Mouse (Mus musculus) limb, embryonic 13.5 days (tissue): Measurements from ENCODE around the gene Plekho2. TPM values are rescaled to one million over a fixed set of nuclear protein-coding genes. Genes with fewer than 3 reads are reported as not detected.

Experiments
- ATAC-seq: fragments of 200-750 bp; cut with Nextera tagmentation; 2 replicates; pipeline ENCODE4 v1.8.0; 2017; ENCODE audit warnings: low read depth, moderate number of reproducible peaks, moderate TSS enrichment; ENCODE audit not compliant: low FRiP score
- H3K27ac ChIP-seq: fragments of 300-500 bp; sonication (generic); 2 replicates; pipeline ENCODE4 v1.5.1; 2015; ENCODE audit warnings: inconsistent platforms, mild to moderate bottlenecking, moderate library complexity
- H3K27me3 ChIP-seq: fragments of 300-500 bp; sonication (generic); 2 replicates; pipeline ENCODE4 v1.6.1; 2015; ENCODE audit warnings: mild to moderate bottlenecking, inconsistent platforms
- H3K36me3 ChIP-seq: fragments of 300-500 bp; sonication (generic); 2 replicates; pipeline ENCODE4 v1.6.1; 2015; ENCODE audit warnings: inconsistent platforms, mild to moderate bottlenecking, moderate library complexity
- H3K4me1 ChIP-seq: fragments of 300-500 bp; sonication (generic); 2 replicates; pipeline ENCODE4 v1.6.1; 2015; ENCODE audit warnings: inconsistent platforms
- H3K4me2 ChIP-seq: fragments of 300-500 bp; sonication (generic); replicated peaks from 2 replicates; pipeline ENCODE4 v1.6.1; 2015; ENCODE audit warnings: inconsistent platforms, mild to moderate bottlenecking, moderate library complexity
- H3K4me3 ChIP-seq: fragments of 300-500 bp; sonication (generic); 2 replicates; pipeline ENCODE4 v1.5.1; 2015; ENCODE audit warnings: moderate library complexity, mild to moderate bottlenecking, inconsistent platforms
- H3K9ac ChIP-seq: fragments of 300-500 bp; sonication (generic); 2 replicates; pipeline ENCODE4 v1.6.1; 2015; ENCODE audit warnings: mild to moderate bottlenecking, inconsistent platforms
- H3K9me3 ChIP-seq: fragments of 300-500 bp; sonication (generic); 2 replicates; pipeline ENCODE4 v1.6.1; 2016; ENCODE audit warnings: inconsistent platforms
- WGBS: fragments of 180-500 bp; shearing (Covaris S2); methylation state at CpG from one replicate; pipeline ENCODE4 v1.1.7; 2015; 5-methylcytosine and 5-hydroxymethylcytosine counted together
- polyA plus RNA-seq: library from polyadenylated mRNA; unstranded; fragments of >200 nt; fragmentation: Nextera tagmentation; extraction: Ambion mirVana; gene quantifications from 2 replicates; pipeline ENCODE4 v1.2.1, GENCODE M21; 2015

Plekho2 gene
- polyA plus RNA-seq, 1 experiment from 2014 or later: 16.2 TPM

DNA sequence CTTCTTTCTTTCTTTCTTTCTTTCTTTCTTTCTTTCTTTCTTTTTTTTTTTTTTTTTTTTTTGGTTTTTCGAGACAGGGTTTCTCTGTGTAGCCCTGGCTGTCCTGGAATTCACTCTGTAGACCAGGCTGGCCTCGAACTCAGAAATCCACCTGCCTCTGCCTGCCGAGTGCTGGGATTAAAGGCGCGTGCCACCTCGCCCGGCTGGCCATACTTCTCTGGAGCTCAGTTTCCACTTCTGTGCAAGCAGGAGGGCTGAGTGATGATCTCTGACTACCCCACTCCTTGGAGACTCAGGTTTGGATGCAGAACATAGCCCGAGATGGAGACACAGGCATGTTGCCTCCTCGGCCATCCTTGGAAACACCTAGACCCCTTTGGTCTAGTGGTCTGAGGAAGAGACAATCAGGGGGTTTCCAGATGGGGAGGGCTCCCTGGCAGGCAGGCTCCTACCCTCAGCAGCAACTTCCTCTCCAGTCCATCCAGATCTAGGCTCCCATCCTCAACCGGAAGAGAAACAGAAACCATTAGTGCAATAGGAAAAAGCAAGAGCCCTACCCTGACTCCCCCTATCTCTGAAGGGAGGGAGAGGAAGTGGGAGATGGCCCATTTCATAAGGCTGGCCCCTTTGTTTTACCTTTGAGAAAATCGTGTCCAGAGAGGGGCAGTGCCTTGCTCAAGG is 43.9 kb downstream of the Plekho2 start:
- WGBS: 85% methylated on average over 10 of the region's 11 CpGs
- Histone ChIP-seq H3K27ac (no peak overlapping the region), H3K9me3 (no peaks in the 10 kb centered on the region), H3K4me3 (no peak overlapping the region), H3K4me1 (no peaks in the 10 kb centered on the region), H3K4me2 (no peak overlapping the region), H3K9ac (no peak overlapping the region), H3K27me3 (no peaks in the 10 kb centered on the region), H3K36me3 (no peaks in the 10 kb centered on the region)
- no peak for ATAC-seq

DNA sequence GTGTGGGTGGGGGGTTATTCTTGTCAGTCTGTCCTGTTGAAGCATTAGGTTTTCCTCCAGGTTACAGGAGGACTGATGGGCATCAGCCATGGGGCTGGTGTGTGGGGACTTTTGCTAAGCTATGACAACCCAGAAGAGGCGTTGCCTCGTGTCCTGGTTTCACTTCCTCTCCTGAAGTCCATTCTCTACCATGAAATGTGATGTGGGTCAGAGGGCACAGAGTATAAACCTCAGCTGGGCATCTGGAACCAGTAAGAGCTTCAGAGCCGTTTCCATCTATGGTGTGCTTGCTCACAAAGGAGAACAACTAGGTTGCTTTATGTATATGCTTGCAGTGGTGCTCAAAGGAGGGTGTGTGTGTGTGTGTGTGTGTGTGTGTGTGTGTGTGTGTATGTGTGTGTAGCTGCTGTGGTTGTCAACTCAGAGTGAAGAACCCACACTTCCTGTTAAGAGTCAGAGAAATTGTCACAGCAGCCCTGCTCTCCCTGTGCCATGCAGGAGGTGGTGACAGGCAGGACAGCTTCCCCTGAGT is 44.6 kb downstream of the Plekho2 start:
- ATAC-seq: no peak
- H3K27ac ChIP-seq: no peak overlapping the region
- H3K4me1 ChIP-seq: no peaks in the 10 kb centered on the region
- no peak overlapping the region for H3K9ac ChIP-seq
- 39% methylated on average over 3 of the region's 3 CpGs for WGBS
- no peaks in the 10 kb centered on the region for H3K27me3 ChIP-seq
- no peaks in the 10 kb centered on the region for H3K9me3 ChIP-seq
- no peak overlapping the region for H3K4me3 ChIP-seq
- H3K36me3 ChIP-seq: no peaks in the 10 kb centered on the region
- no peak overlapping the region for H3K4me2 ChIP-seq

DNA sequence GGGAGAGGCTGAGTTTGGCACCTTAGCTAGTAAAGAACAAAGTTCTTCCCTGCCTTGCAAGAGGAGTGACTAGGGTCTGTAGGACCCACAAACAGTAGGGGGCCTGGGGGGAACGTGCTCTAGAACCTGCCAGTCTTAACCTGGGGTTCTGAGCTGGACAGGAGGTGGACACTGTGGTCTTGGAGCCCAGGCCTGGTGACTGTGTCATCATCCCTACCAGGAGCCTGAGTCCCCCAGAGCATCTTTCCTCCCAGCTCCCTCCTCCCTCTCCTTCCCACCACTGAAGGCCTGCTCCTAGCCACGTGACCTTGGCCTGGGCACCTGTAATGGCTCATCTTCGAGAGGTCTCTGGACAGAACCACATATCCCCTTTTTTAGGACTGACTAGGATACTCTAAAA is 45.7 kb downstream of the Plekho2 start:
- ATAC-seq: no peak
- Histone ChIP-seq H3K4me2 (no peak overlapping the region), H3K36me3 (no peaks in the 10 kb centered on the region), H3K4me3 (no peak overlapping the region), H3K9ac (no peak overlapping the region), H3K4me1 (no peaks in the 10 kb centered on the region), H3K9me3 (no peaks in the 10 kb centered on the region), H3K27me3 (no peaks in the 10 kb centered on the region), H3K27ac (no peak overlapping the region)
- WGBS: 73% methylated on average over 3 of the region's 3 CpGs

DNA sequence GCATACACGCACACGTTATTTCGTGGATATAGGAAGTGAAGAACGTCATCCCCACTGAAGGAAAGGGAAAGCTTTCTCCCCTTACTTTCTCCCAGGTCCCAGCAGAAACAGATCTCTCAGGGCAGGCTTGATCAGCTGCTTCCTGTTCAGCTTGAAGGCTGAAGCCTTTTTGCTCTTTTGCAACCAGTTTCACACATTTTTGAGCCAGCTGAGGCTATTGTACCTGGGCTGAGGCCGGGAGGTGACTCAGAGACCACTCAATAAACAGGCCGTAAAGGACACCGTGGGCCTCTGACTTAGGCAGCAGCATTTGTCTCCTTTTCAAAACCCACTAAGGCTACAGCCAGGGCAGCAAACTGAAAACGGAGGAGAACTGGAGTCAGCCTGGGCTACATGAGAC is 46.9 kb downstream of the Plekho2 start:
- WGBS: 49% methylated on average over 8 of the region's 8 CpGs
- no peak overlapping the region for H3K27ac ChIP-seq
- no peaks in the 10 kb centered on the region for H3K9me3 ChIP-seq
- H3K27me3 ChIP-seq: no peaks in the 10 kb centered on the region
- H3K4me2 ChIP-seq: no peak overlapping the region
- H3K36me3 ChIP-seq: no peaks in the 10 kb centered on the region
- H3K4me3 ChIP-seq: no peak overlapping the region
- ATAC-seq: no peak
- H3K4me1 ChIP-seq: no peaks in the 10 kb centered on the region
- no peak overlapping the region for H3K9ac ChIP-seq

DNA sequence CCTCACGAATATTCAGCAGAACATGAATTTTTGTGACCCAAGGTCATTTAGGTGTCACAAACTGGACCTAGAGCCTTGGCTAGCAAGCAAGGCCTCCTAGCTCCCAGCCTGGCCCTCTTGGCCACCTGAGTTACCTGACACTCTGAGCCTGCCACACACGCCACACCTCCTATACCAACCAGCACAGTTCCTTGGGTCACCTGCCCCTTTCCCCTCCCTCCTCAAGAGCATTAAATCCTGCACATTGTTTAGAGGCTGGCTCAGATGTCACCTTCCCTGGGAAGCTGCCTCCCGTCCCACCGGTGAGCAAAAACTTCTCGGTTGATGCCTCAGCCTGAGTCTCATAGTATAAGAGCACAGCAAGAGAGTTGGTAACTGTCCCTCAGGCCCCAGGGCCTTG is 48.6 kb downstream of the Plekho2 start:
- WGBS: 71% methylated on average over 5 of the region's 5 CpGs
- no peak for ATAC-seq
- H3K27ac ChIP-seq: no peak overlapping the region

DNA sequence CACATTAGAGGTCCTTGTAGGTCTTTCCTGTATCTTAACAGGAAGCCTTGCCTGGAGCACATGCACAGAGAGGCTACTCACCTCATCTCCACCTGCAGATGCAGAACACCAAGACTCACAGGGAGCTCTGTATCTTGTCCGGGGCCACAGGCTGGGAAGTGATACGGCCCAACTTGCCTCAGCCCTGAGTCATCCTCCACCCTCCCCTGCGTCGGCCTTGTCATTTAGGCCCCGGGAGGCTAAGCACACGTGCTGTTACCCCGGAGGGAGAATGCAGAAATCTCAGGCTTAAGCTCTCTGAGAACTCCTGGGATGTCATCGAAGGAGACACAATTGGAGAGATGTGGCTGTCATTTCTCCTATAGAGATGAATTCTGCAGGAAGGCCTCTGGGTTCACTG is 50.2 kb downstream of the Plekho2 start:
- Histone ChIP-seq H3K4me1 (no peaks in the 10 kb centered on the region), H3K27ac (no peak overlapping the region), H3K4me2 (no peak overlapping the region), H3K9me3 (no peaks in the 10 kb centered on the region), H3K9ac (no peak overlapping the region), H3K36me3 (no peaks in the 10 kb centered on the region), H3K4me3 (no peak overlapping the region), H3K27me3 (no peaks in the 10 kb centered on the region)
- no peak for ATAC-seq
- WGBS: 66% methylated on average over 8 of the region's 8 CpGs

More for the DNA sequence above, 48.6 kb downstream of the Plekho2 start:
- Histone ChIP-seq H3K4me3 (no peak overlapping the region), H3K4me1 (no peaks in the 10 kb centered on the region), H3K36me3 (no peaks in the 10 kb centered on the region), H3K9me3 (no peaks in the 10 kb centered on the region), H3K9ac (no peak overlapping the region), H3K27me3 (no peaks in the 10 kb centered on the region), H3K4me2 (no peak overlapping the region)

DNA sequence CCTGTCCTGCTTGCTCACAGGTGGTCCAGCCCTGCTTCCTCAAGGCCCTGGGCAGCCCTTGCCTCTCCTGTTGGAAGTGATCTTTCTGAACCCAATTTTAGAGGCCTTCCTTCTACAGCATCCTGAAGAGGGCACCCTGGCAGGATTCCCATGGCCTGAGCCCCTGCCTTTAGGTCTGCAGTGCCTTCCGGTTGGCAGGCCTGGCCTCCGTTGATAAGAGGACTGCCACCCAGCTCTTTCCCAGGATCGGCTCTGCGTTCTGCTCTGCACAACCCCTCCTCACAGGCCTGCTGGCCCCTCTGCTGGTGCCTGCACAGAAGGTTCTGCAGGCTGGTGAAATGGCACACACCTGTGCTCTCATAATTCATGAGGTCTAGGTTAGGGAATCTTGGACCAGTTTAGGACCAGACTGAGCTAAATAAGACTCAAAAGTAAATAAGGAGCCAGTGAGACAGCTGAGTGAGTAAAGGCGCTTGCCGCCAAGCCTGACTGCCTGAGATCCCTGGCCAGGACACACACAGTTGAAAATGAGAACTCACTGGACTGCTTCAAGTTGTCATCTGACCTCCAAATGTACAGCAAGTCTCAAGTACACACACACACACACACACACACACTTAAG is 51.3 kb downstream of the Plekho2 start:
- Histone ChIP-seq H3K4me1 (0 out of 2 replicates have a peak, but pooled peaks cover 4% of the 10 kb centered on the region), H3K9ac (no peak overlapping the region), H3K9me3 (no peaks in the 10 kb centered on the region), H3K4me3 (no peak overlapping the region), H3K4me2 (no peak overlapping the region), H3K27ac (no peak overlapping the region), H3K36me3 (no peaks in the 10 kb centered on the region), H3K27me3 (no peaks in the 10 kb centered on the region)
- ATAC-seq: no peak
- 80% methylated on average over 6 of the region's 6 CpGs for WGBS

DNA sequence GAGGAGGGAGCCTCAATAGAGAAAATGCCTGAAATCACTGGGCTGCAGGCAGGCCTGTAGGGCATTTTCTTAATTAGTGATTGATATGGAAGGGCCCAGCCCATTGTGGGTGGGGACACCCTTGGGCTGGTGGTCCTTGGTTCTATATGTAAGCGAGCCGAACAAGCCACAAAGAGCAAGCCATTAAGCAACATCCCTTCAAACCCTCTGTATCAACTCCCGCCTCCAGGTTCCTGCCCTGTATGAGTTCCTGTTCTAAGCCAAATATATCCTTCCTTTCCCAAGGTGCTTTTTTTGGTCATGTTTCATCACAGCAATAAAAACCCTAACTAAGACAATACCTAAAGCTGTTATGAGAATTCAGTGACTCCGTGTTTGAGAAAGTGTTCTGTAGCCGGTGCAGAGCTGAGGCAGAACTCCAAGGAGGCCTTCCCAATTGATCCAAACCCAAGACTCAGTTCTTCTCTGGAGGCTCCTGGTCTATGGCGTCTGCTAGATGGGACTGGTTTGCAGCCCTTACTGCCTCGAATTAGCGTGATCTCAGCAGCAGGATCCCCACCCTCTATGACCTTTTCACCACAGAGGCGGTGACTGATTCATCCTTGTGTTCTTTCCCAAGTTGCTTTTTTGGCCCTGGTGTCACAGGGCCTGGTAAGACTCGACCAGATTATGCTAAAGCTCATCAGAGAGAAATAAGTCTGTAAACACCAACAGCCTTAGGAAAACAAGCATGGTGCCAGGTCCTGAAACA is 54.2 kb downstream of the Plekho2 start:
- H3K9ac ChIP-seq: no peak overlapping the region
- ATAC-seq: no peak
- WGBS: 83% methylated on average over 10 of the region's 10 CpGs
- H3K4me2 ChIP-seq: no peak overlapping the region
- peaks cover 4% of the 10 kb centered on the region for H3K4me1 ChIP-seq
- no peaks in the 10 kb centered on the region for H3K9me3 ChIP-seq
- H3K36me3 ChIP-seq: no peaks in the 10 kb centered on the region
- no peak overlapping the region for H3K27ac ChIP-seq
- peaks cover 8% of the 10 kb centered on the region; the same call in 1 of the 2 replicates for H3K27me3 ChIP-seq
- no peak overlapping the region for H3K4me3 ChIP-seq

DNA sequence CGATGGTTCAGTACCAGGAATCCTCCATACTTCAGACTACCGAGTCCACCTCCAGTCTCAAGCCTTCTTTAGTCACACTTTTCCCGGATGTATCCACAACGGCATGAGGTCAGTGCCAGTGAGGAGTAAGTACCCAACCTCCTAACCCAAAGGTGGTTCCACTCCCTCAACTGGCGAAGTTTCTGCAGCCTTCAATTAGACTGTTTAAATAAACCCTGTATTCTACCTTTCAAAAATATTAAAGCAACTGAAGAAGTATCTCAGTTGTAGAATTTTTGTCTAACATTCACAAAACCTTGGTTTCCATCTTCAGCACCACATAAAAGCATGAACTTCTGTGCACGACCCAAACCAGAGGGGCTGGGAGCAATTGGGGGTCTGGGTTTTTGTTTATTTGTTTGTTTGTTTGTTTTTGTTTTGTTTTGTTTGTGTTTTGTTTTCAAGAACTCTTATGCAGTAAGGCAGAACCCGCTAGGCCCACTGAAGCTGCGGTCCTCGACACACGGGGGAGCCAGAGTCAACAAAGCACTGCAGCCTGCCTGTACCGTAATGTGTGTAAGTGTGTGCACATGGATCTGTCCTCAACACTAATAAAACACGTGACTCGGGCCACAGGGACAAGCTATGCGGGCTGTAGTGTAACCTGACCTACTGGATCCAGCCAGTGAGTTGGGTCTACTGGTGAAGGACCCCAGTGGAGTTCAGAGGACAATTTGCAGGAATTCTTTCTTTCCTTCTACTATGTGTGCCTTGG is 56.1 kb downstream of the Plekho2 start:
- Histone ChIP-seq H3K4me3 (no peak overlapping the region), H3K4me2 (peak overlapping the region; percentile 38), H3K27ac (no peak overlapping the region), H3K4me1 (peaks cover 16% of the 10 kb centered on the region), H3K9me3 (no peaks in the 10 kb centered on the region), H3K27me3 (peaks cover 8% of the 10 kb centered on the region; the same call in 1 of the 2 replicates), H3K36me3 (no peaks in the 10 kb centered on the region), H3K9ac (no peak overlapping the region)
- WGBS: 28% methylated on average over 14 of the region's 14 CpGs
- peak; percentile 79; the same call in 1 of the 2 replicates for ATAC-seq

DNA sequence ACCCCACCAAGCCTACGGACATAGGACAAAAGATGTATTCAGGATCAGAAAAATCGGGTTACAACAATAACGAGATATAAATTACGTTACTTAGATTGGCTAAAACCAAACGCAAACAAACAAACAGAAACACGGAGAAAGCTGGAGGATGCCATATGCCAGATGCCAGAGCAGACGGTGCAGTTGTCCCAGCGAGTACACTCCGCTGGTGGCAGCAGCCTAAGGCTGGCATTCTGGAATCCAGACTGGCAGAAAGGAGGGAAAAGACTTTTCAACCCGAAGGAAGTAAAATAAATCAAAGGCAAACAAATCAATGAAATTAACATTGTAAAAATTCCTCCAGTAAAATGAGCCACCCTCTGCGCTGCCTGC is 59.3 kb downstream of the Plekho2 start:
- Histone ChIP-seq H3K9me3 (no peaks in the 10 kb centered on the region), H3K27ac (no peak overlapping the region), H3K9ac (peak overlapping the region; percentile 62), H3K4me3 (peak overlapping the region; percentile 34), H3K4me1 (peaks cover 16% of the 10 kb centered on the region), H3K36me3 (no peaks in the 10 kb centered on the region), H3K27me3 (peaks cover 8% of the 10 kb centered on the region; the same call in 1 of the 2 replicates), H3K4me2 (peak overlapping the region; percentile 67)
- ATAC-seq: no peak
- whole genome bisulfite sequencing: 14% methylated on average over 11 of the region's 11 CpGs

DNA sequence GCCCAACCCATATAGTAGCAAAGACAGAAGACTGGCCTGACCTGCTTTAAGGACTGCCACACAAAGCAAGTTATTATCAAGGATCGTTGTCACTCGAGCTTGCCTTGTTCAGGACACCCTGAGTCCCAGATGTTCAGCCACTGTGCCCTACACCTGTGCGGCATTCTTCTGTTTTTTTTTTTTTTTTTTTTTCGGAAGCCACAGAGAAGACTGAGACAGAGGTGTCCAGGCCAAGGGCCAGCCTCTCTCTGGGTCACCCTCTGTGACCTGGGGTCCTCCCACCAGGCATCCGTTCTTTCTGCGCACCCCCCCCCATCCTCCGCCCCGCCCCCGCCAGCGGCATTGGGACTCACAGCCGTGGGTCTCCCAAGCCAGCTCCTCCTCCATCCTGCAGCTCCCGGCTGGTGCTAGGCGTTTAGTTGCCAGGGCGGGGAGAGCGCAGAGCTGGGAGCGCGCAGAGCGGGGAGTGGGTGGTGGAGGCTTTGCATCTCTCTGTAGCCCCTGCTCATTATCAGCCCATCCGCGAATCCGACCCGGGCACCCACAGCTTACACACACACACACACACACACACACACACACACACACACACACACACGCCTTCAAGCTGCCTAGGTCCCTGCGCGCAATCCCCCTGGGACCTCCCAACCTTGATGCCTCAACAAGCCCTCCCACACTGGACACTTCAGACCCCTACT is 59.9 kb downstream of the Plekho2 start, which contains the start of gene Ankdd1a:
Gene Ankdd1a (minus strand): TSS at position 387 of the 698 bp plus-strand sequence.
- Histone ChIP-seq H3K9ac (peak within 1 kb of the TSS; percentile 62), H3K36me3 (no peaks in the 10 kb centered on the region)
- WGBS: 5% methylated on average over 18 of the region's 25 CpGs

More for the DNA sequence above, 59.9 kb downstream of the Plekho2 start, which contains the start of gene Ankdd1a:
- ATAC-seq: no peak
- no peaks in the 10 kb centered on the region for H3K9me3 ChIP-seq
- no peak within 1 kb of the TSS for H3K27ac ChIP-seq
- peak within 1 kb of the TSS; percentile 34 for H3K4me3 ChIP-seq
- peak within 1 kb of the TSS; percentile 67 for H3K4me2 ChIP-seq
- peaks cover 8% of the 10 kb centered on the region; the same call in 1 of the 2 replicates for H3K27me3 ChIP-seq
- H3K4me1 ChIP-seq: peaks cover 16% of the 10 kb centered on the region
